Comparison of ENCODE assay signal across 8 mouse cellular contexts in the genomic region with DNA sequence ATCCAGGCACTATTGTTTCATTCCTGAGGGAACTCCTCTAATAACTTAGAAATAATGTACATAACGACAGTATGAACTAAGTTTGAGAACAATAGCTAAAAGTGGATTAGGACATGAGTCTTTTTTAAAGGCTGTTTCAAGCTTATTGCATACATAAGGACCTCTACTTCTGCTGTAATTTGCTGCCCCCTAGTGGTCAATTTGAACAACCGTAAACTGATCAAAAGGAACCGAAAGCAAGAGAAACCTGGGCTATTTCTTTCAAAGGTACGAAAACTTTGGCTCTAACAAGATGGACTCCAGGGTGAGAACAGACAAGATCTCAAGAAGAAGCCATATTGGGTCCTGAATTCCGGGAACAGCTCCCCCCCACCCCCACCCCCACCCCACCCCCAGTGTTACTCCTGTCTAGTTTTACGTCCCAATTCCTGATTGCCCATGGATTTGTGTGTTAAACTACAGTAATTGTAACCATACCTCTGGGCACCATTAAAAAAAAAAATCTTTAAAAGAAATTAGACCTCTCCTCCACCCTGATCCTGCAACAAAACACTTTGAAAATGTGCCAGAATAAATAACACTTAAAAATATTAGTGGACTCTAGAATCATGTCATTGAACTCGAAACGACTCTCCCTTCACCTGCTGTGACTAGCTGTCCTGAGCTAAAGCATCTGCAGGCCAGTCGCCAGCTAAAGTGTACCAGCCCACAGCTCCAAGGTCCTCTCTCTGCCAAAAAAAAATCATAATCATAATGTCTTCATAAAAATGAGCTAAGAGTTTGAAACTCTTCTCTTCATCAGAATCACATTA. TPM values are rescaled to one million over a fixed set of nuclear protein-coding genes. Genes with fewer than 3 reads are reported as not detected.
DNase-seq lines count a peak whose midpoint lies in the region; ATAC-seq lines count a peak whose summit lies in the region.

No protein-coding gene starts in this region.

- peak; percentile 76; the same call in 1 of the 2 replicates for ATAC-seq in hindbrain, embryonic 11.5 days (ENCODE audit: low FRiP score)

- no peak overlapping the region for H3K4me3 ChIP-seq in hindbrain, embryonic 11.5 days (ENCODE audit: low read depth, low read length)

- H3K27ac ChIP-seq in hindbrain, embryonic 11.5 days (ENCODE audit: low read depth, low read length), result no peak overlapping the region

- no peaks in the 10 kb centered on the region for H3K27me3 ChIP-seq in hindbrain, embryonic 11.5 days (ENCODE audit: control insufficient read depth, insufficient read depth, low read length)

- no peaks in the 10 kb centered on the region for H3K9me3 ChIP-seq in hindbrain, embryonic 11.5 days (ENCODE audit: control insufficient read depth, low read length)

- H3K9ac ChIP-seq in hindbrain, embryonic 11.5 days (ENCODE audit: low read depth, low read length), result no peak overlapping the region

- WGBS in hindbrain, embryonic 11.5 days, result 26% methylated on average over 9 of the region's 9 CpGs

- H3K4me2 ChIP-seq in hindbrain, embryonic 11.5 days (replicated peaks; ENCODE audit: low read depth, low read length), result no peak overlapping the region; the same call in 1 of the 2 replicates

- no peaks in the 10 kb centered on the region for H3K36me3 ChIP-seq in hindbrain, embryonic 11.5 days (ENCODE audit: control insufficient read depth, insufficient read depth, low read length)

- peak; percentile 91 for DNase-seq in heart, adult 11 months
- DNase-seq in heart, postnatal 25 days (ENCODE audit: low spot score), result no peak
- DNase-seq in c-Kit-positive CD71-negative TER-119-negative erythroid progenitor cells, embryonic 14.5 days (ENCODE audit: low read depth), result peak; percentile 57
- peak; percentile 28 for DNase-seq in fibroblast of lung, adult 2 months (ENCODE audit: low read depth)
- peak; percentile 83 for DNase-seq in hindbrain, embryonic 11.5 days (ENCODE audit: low spot score)
- DNase-seq in layer of hippocampus, adult 8-10 months (ENCODE audit: low spot score in 2 of 2), result peak; percentile 23 to 47
- peak; percentile 79 for DNase-seq in lung, postnatal 10 days
- DNase-seq in right cerebral cortex, postnatal 10 days (ENCODE audit: low spot score in 2 of 2), result peak; percentile 74 to 78

- intact Hi-C loops in heart, postnatal 25 days (cut with DNase I), result loop anchor here (2.0 kb wide), 1 partner anchor 319 kb away; no protein-coding TSS in a partner anchor

- no peaks in the 10 kb centered on the region for H3K4me1 ChIP-seq in hindbrain, embryonic 11.5 days (replicated peaks; ENCODE audit: control insufficient read depth, insufficient read depth, low read length)

RNA-seq across cellular contexts. Expression of gene Stx7, which starts 17.4 kb away (rescaled TPM):
- total RNA-seq in heart, postnatal 25 days (2021), result 10 to 100 TPM; 41.5 to 47.2 TPM
- polyA plus RNA-seq in hindbrain, embryonic 11.5 days (2014; fragmentation: Nextera tagmentation; extraction: Ambion mirVana), result 120 and 131 TPM in 2 replicates
- 100 to 1,000 TPM; 113 to 155 (median 140) TPM for total RNA-seq in layer of hippocampus, adult 8-10 months (2022)

RNA-seq across cellular contexts. Expression of gene Taar9, which starts 22.3 kb away (rescaled TPM):
- total RNA-seq in heart, postnatal 25 days (2021), result not detected
- not detected in 2 replicates for polyA plus RNA-seq in hindbrain, embryonic 11.5 days (2014; fragmentation: Nextera tagmentation; extraction: Ambion mirVana)
- not detected for total RNA-seq in layer of hippocampus, adult 8-10 months (2022)

RNA-seq across cellular contexts. Expression of gene Taar8c, which starts 29.9 kb away (rescaled TPM):
- not detected for total RNA-seq in heart, postnatal 25 days (2021)
- not detected in 2 replicates for polyA plus RNA-seq in hindbrain, embryonic 11.5 days (2014; fragmentation: Nextera tagmentation; extraction: Ambion mirVana)
- total RNA-seq in layer of hippocampus, adult 8-10 months (2022), result not detected

RNA-seq across cellular contexts. Expression of gene Taar8b, which starts 39.6 kb away (rescaled TPM):
- total RNA-seq in heart, postnatal 25 days (2021), result not detected
- polyA plus RNA-seq in hindbrain, embryonic 11.5 days (2014; fragmentation: Nextera tagmentation; extraction: Ambion mirVana), result not detected in 2 replicates
- not detected for total RNA-seq in layer of hippocampus, adult 8-10 months (2022)

RNA-seq across cellular contexts. Expression of gene Taar8a, which starts 55.4 kb away (rescaled TPM):
- not detected for total RNA-seq in heart, postnatal 25 days (2021)
- polyA plus RNA-seq in hindbrain, embryonic 11.5 days (2014; fragmentation: Nextera tagmentation; extraction: Ambion mirVana), result not detected in 2 replicates
- not detected for total RNA-seq in layer of hippocampus, adult 8-10 months (2022)
